Mouse (Mus musculus) heart, postnatal 0 days (tissue): ENCODE results near the gene Myef2. TPM values are rescaled to one million over a fixed set of nuclear protein-coding genes. Genes with fewer than 3 reads are reported as not detected.

Experiments used
- ATAC-seq: fragments of 200-750 bp; cut with Nextera tagmentation; 2 replicates; pipeline ENCODE4 v1.8.0; 2017; ENCODE audit warnings: low read depth, moderate number of reproducible peaks, moderate library complexity; ENCODE audit not compliant: insufficient read depth
- DNase-seq: peaks from one replicate; pipeline ENCODE4 v3.0.0-alpha.2; 2016; ENCODE audit warnings: low spot score
- H3K27ac ChIP-seq: fragments of 300-500 bp; sonication (generic); 2 replicates; pipeline ENCODE4 v1.5.1; 2014; ENCODE audit warnings: low read depth, mild to moderate bottlenecking
- H3K27me3 ChIP-seq: fragments of 300-500 bp; sonication (generic); 2 replicates; pipeline ENCODE4 v1.6.1; 2014; ENCODE audit warnings: low read length, mixed read lengths; ENCODE audit not compliant: control insufficient read depth, insufficient read depth
- H3K36me3 ChIP-seq: fragments of 300-500 bp; sonication (generic); replicated peaks from 2 replicates; pipeline ENCODE4 v1.6.1; 2014; ENCODE audit warnings: low read length, mixed read lengths; ENCODE audit not compliant: control insufficient read depth, insufficient read depth
- H3K4me1 ChIP-seq: fragments of 300-500 bp; sonication (generic); 2 replicates; pipeline ENCODE4 v1.6.1; 2014; ENCODE audit warnings: antibody characterized with exemption; ENCODE audit not compliant: control insufficient read depth, insufficient read depth
- H3K4me2 ChIP-seq: fragments of 300-500 bp; sonication (generic); 2 replicates; pipeline ENCODE4 v1.6.1; 2014; ENCODE audit warnings: low read depth, mild to moderate bottlenecking, low read length, moderate library complexity
- H3K4me3 ChIP-seq: fragments of 300-500 bp; sonication (generic); 2 replicates; pipeline ENCODE4 v1.5.1; 2014; ENCODE audit warnings: low read depth, low read length
- H3K9ac ChIP-seq: fragments of 300-500 bp; sonication (generic); replicated peaks from 2 replicates; pipeline ENCODE4 v1.6.1; 2014; ENCODE audit warnings: low read depth, low read length, mixed read lengths
- H3K9me3 ChIP-seq: fragments of 300-500 bp; sonication (generic); replicated peaks from 2 replicates; pipeline ENCODE4 v1.6.1; 2016; ENCODE audit warnings: low read length; ENCODE audit not compliant: control insufficient read depth
- CTCF ChIP-seq: IDR thresholded peaks from 2 replicates; pipeline ENCODE4 v1.5.1; 2016; ENCODE audit warnings: antibody characterized with exemption, control low read depth, low read depth
- EP300 ChIP-seq: IDR thresholded peaks from 2 replicates; pipeline ENCODE4 v1.6.1; 2016; ENCODE audit warnings: antibody characterized with exemption, low read depth
- WGBS: fragments of 180-500 bp; shearing (Covaris S2); extraction: QIAGEN DNeasy Blood & Tissue Kit; methylation state at CpG from one replicate; pipeline ENCODE4 v1.1.7; 2014; 5-methylcytosine and 5-hydroxymethylcytosine counted together
- polyA plus RNA-seq: library from polyadenylated mRNA; unstranded; fragments of >200 nt; fragmentation: Nextera tagmentation; extraction: Ambion mirVana; gene quantifications from 2 replicates; pipeline ENCODE4 v1.2.1, GENCODE M21; 2015
- total RNA-seq: library from RNA; depleted of rRNA; stranded (reverse); fragments of >200 nt; gene quantifications from 2 replicates; pipeline ENCODE4 v1.2.3, GENCODE M21; 2014; ENCODE audit warnings: low replicate concordance; rRNA removed

The Myef2 gene
- total and polyA plus RNA-seq, 2 experiments from 2014 or later = 14.5 to 24.3 TPM

DNA sequence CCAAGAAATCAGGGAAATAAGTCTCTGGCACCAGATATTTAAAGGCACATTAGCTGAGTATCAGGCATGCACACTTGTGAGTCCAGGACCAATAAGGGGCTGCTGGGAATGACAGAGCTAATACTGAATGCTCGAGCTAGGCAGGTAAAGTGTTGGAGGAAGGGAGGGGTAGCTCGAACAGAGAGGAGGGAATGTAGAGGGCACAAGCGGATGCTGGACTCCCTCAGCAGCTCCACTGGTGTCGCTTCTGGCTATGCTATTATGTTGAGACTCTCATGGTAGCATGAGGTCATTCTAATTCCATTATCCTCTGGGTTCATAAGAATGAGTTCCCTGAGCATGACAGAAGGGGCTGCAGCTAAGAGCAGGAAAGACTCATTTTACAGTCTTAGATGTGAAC, 60.5 kb downstream of the Myef2 start:
- no peaks in the 10 kb centered on the region for H3K4me1 ChIP-seq
- no peaks in the 10 kb centered on the region for H3K9me3 ChIP-seq
- TF ChIP-seq CTCF (no peak), EP300 (no peak)
- 42% methylated on average over 4 of the region's 4 CpGs for WGBS
- no peak overlapping the region for H3K9ac ChIP-seq
- no peaks in the 10 kb centered on the region for H3K36me3 ChIP-seq
- no peak overlapping the region for H3K4me3 ChIP-seq
- no peaks in the 10 kb centered on the region for H3K27me3 ChIP-seq
- no peak overlapping the region for H3K4me2 ChIP-seq
- ATAC-seq (no peak), DNase-seq (no peak)
- H3K27ac ChIP-seq = no peak overlapping the region

DNA sequence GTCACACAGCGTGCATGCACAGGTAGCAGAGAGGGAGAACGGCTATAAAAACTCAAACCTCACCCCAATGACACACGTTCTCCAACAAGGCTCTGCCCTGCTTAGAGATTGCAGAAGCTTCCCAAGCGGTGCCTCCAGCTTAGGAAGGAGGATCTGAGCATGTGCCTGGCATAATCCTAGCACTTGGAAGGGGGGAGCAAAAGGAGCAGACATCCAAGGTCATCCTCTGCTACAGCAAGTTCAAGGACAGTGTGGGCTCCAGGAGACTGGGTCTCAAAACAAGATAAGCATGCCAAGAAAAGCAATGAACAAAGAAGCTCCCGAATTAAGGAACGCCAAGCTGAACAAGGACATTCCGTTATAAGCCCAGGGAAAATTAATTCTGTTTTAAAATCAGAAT, 62.0 kb downstream of the Myef2 start:
- Histone ChIP-seq H3K27me3 (no peaks in the 10 kb centered on the region), H3K9me3 (no peaks in the 10 kb centered on the region), H3K27ac (no peak overlapping the region), H3K4me3 (no peak overlapping the region), H3K4me2 (no peak overlapping the region), H3K9ac (no peak overlapping the region), H3K36me3 (no peaks in the 10 kb centered on the region), H3K4me1 (no peaks in the 10 kb centered on the region)
- TF ChIP-seq CTCF (no peak), EP300 (no peak)
- 68% methylated on average over 7 of the region's 7 CpGs for WGBS
- DNase-seq (no peak), ATAC-seq (no peak)

DNA sequence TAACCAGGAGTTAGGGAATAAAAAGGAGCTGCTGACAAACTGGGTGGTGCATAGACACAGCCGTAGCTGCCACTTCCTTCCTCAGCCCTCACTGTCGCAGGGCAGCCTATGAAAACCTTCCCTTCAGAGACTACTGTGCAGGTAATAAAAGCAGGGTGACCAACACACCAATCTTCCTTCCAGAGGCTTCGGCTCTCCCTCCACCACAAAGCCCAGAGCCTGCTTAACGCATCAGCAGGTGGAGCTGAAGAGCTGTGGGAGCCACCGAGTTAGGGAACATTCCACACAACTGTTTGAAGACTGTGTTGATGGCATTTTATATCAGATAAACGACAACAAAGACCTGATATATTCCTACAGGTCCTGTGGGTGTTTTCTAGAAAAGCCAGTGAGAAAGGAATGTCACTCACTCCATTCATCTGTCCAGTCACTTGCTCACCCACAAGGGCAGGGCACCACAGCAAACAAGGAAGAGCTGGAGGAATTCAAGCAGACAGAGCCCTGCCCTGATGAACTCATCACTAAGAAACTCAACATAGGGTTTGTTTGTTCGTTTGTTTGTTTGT, 66.1 kb downstream of the Myef2 start:
- TF ChIP-seq EP300 = no peak
- peak; percentile 56 for TF ChIP-seq CTCF
- no peaks in the 10 kb centered on the region for H3K9me3 ChIP-seq
- H3K36me3 ChIP-seq = no peaks in the 10 kb centered on the region
- H3K9ac ChIP-seq = no peak overlapping the region
- H3K4me3 ChIP-seq = no peak overlapping the region
- H3K4me2 ChIP-seq = no peak overlapping the region
- no peak overlapping the region for H3K27ac ChIP-seq
- H3K27me3 ChIP-seq = no peaks in the 10 kb centered on the region
- no peak for ATAC-seq
- DNase-seq = no peak
- 32% methylated on average over 7 of the region's 7 CpGs for WGBS
- H3K4me1 ChIP-seq = no peaks in the 10 kb centered on the region

DNA sequence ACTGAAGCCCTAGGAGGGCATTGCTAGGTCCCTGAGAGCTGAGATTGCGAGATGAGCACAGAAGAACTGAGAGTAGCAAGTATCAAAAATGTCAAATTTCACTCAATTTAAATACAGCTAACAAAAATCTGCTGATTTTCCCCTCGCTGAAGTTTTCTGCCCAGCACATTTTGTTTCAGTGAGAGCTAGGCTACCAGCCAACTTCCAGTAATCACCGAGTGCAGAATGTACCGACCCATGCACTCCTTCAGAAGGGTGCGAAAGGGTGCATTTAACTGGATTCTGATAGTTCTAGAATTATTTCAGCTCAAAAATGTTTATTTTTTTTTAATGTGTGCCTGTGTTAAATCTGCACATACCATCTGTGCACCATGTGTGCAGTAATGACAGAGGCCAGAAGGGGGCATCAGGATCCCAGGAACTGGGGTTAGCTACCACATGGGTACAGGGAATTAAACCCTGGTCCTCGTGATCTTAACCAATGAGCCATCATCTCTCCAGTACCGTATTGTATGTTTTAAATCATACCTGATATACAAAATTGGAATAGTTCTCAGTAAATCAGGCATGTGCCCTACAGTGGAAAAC, 68.1 kb downstream of the Myef2 start:
- WGBS = 76% methylated on average over 7 of the region's 7 CpGs
- H3K9me3 ChIP-seq = no peaks in the 10 kb centered on the region
- H3K36me3 ChIP-seq = no peaks in the 10 kb centered on the region
- ATAC-seq (no peak), DNase-seq (no peak)
- H3K27ac ChIP-seq = no peak overlapping the region
- no peak overlapping the region for H3K9ac ChIP-seq
- no peak overlapping the region for H3K4me3 ChIP-seq
- TF ChIP-seq CTCF = no peak
- TF ChIP-seq EP300 = no peak
- no peaks in the 10 kb centered on the region for H3K4me1 ChIP-seq
- H3K27me3 ChIP-seq = no peaks in the 10 kb centered on the region
- no peak overlapping the region for H3K4me2 ChIP-seq

Other genes starting within 250 kb of the Myef2 start
- gene Slc24a5, start 55.5 kb downstream of the Myef2 start, total RNA-seq = not detected in 2 replicates
- gene Slc24a5, start 55.5 kb downstream of the Myef2 start, polyA plus RNA-seq = 0.82 and 1.1 TPM in 2 replicates
- gene Ctxn2, start 13.0 kb upstream of the Myef2 start, total RNA-seq = not detected in 2 replicates
- not detected in 2 replicates for gene Ctxn2, start 13.0 kb upstream of the Myef2 start, polyA plus RNA-seq
- gene Slc12a1, start 28.8 kb upstream of the Myef2 start, total RNA-seq = not detected in 2 replicates
- not detected in 2 replicates for gene Slc12a1, start 28.8 kb upstream of the Myef2 start, polyA plus RNA-seq
- gene Dut, start 123.5 kb upstream of the Myef2 start, total RNA-seq = 76.1 and 93.0 TPM in 2 replicates
- gene Dut, start 123.5 kb upstream of the Myef2 start, polyA plus RNA-seq = 69.1 and 73.4 TPM in 2 replicates